Mouse (Mus musculus): ENCODE results near the gene Bsn. TPM values are rescaled to one million over a fixed set of nuclear protein-coding genes. Genes with fewer than 3 reads are reported as not detected.

Bsn gene
- total RNA-seq (2014; rRNA removed) (under 0.01 TPM in 2 replicates), polyA plus RNA-seq (2012; rRNA removed) (under 0.01 TPM in 1 of 2 replicates, not detected in the other)

- Histone ChIP-seq H3K4me1 (ENCODE audit: control insufficient read depth, insufficient read depth, low read length) (no peaks in the 10 kb centered on the region), H3K4me3 (ENCODE audit: insufficient read depth, low read depth, low read length) (peak within 1 kb of the TSS; percentile 56; the same call in 1 of the 2 replicates), H3K27ac (replicated peaks; ENCODE audit: insufficient read depth, low read depth, low read length) (no peak within 1 kb of the TSS), H3K36me3 (ENCODE audit: control insufficient read depth, insufficient read depth, low read length) (no peaks in the 10 kb centered on the region), H3K79me2 (ENCODE audit: control insufficient read depth, insufficient read depth, low read length) (no peaks in the 10 kb centered on the region), H3K27me3 (ENCODE audit: control insufficient read depth, insufficient read depth, low read length) (peaks cover 8% of the 10 kb centered on the region; the same call in 1 of the 2 replicates), H3K9ac (ENCODE audit: low read depth, low read length) (0 out of 2 replicates have a peak within 1 kb of the TSS, but pooled peaks have one; percentile 21)
- no peak for TF ChIP-seq CTCF (IDR thresholded peaks at IDR 0.05; ENCODE audit: low read depth, low read length)
- TF ChIP-seq POLR2A (IDR thresholded peaks at IDR 0.05; ENCODE audit: extremely low read depth, insufficient read depth, low read length) = no peak
- 4% methylated on average over 68 of the region's 91 CpGs for WGBS
- no peak for DNase-seq (ENCODE audit: extremely low read depth, low read depth, low spot score)
Observed at GRCm38 (mm10) chr9:108189787-108190679, at the start of gene Bsn. Gene Bsn, minus strand, starts transcription at chr9:108190384.

- TF ChIP-seq POLR2A (IDR thresholded peaks at IDR 0.05; ENCODE audit: extremely low read depth, insufficient read depth, low read length) = no peak
- TF ChIP-seq CTCF (IDR thresholded peaks at IDR 0.05; ENCODE audit: low read depth, low read length) = no peak
- H3K36me3 ChIP-seq (ENCODE audit: control insufficient read depth, insufficient read depth, low read length) = peaks cover 11% of the 10 kb centered on the region; the same call in 1 of the 2 replicates
- H3K27ac ChIP-seq (replicated peaks; ENCODE audit: insufficient read depth, low read depth, low read length) = no peak overlapping the region
- H3K4me1 ChIP-seq (ENCODE audit: control insufficient read depth, insufficient read depth, low read length) = no peaks in the 10 kb centered on the region
- H3K9ac ChIP-seq (ENCODE audit: low read depth, low read length) = no peak overlapping the region
- H3K79me2 ChIP-seq (ENCODE audit: control insufficient read depth, insufficient read depth, low read length) = peaks cover 34% of the 10 kb centered on the region
- 82% methylated on average over 5 of the region's 5 CpGs for WGBS
- H3K27me3 ChIP-seq (ENCODE audit: control insufficient read depth, insufficient read depth, low read length) = no peaks in the 10 kb centered on the region
- no peak overlapping the region for H3K4me3 ChIP-seq (ENCODE audit: insufficient read depth, low read depth, low read length)
- DNase-seq (ENCODE audit: extremely low read depth, low read depth, low spot score) = no peak
Observed at GRCm38 (mm10) chr9:108239951-108240350, 49.8 kb upstream of the Bsn start.

GRCm38 (mm10) chr9:108238831-108239230, 48.6 kb upstream of the Bsn start:
- Histone ChIP-seq H3K27me3 (ENCODE audit: control insufficient read depth, insufficient read depth, low read length) (no peaks in the 10 kb centered on the region), H3K9ac (ENCODE audit: low read depth, low read length) (no peak overlapping the region), H3K79me2 (ENCODE audit: control insufficient read depth, insufficient read depth, low read length) (peaks cover 37% of the 10 kb centered on the region), H3K4me3 (ENCODE audit: insufficient read depth, low read depth, low read length) (no peak overlapping the region), H3K36me3 (ENCODE audit: control insufficient read depth, insufficient read depth, low read length) (peaks cover 7% of the 10 kb centered on the region; the same call in 1 of the 2 replicates), H3K4me1 (ENCODE audit: control insufficient read depth, insufficient read depth, low read length) (peaks cover 2% of the 10 kb centered on the region; the same call in 1 of the 2 replicates), H3K27ac (replicated peaks; ENCODE audit: insufficient read depth, low read depth, low read length) (no peak overlapping the region)
- WGBS = 95% methylated on average over 3 of the region's 3 CpGs
- TF ChIP-seq POLR2A (IDR thresholded peaks at IDR 0.05; ENCODE audit: extremely low read depth, insufficient read depth, low read length) (no peak), CTCF (IDR thresholded peaks at IDR 0.05; ENCODE audit: low read depth, low read length) (no peak)
- DNase-seq (ENCODE audit: extremely low read depth, low read depth, low spot score) = no peak

GRCm38 (mm10) chr9:108238402-108238801, 48.2 kb upstream of the Bsn start:
- DNase-seq (ENCODE audit: extremely low read depth, low read depth, low spot score) = no peak
- no peak overlapping the region for H3K4me3 ChIP-seq (ENCODE audit: insufficient read depth, low read depth, low read length)
- no peak for TF ChIP-seq CTCF (IDR thresholded peaks at IDR 0.05; ENCODE audit: low read depth, low read length)
- no peak for TF ChIP-seq POLR2A (IDR thresholded peaks at IDR 0.05; ENCODE audit: extremely low read depth, insufficient read depth, low read length)
- peaks cover 38% of the 10 kb centered on the region for H3K79me2 ChIP-seq (ENCODE audit: control insufficient read depth, insufficient read depth, low read length)
- WGBS = 91% methylated on average over 2 of the region's 2 CpGs
- no peaks in the 10 kb centered on the region for H3K27me3 ChIP-seq (ENCODE audit: control insufficient read depth, insufficient read depth, low read length)
- no peak overlapping the region for H3K27ac ChIP-seq (replicated peaks; ENCODE audit: insufficient read depth, low read depth, low read length)
- peaks cover 5% of the 10 kb centered on the region; the same call in 1 of the 2 replicates for H3K36me3 ChIP-seq (ENCODE audit: control insufficient read depth, insufficient read depth, low read length)
- no peak overlapping the region for H3K9ac ChIP-seq (ENCODE audit: low read depth, low read length)
- peaks cover 2% of the 10 kb centered on the region; the same call in 1 of the 2 replicates for H3K4me1 ChIP-seq (ENCODE audit: control insufficient read depth, insufficient read depth, low read length)

GRCm38 (mm10) chr9:108234682-108235081, 44.5 kb upstream of the Bsn start:
- no peak overlapping the region for H3K9ac ChIP-seq (ENCODE audit: low read depth, low read length)
- peaks cover 3% of the 10 kb centered on the region; the same call in 1 of the 2 replicates for H3K36me3 ChIP-seq (ENCODE audit: control insufficient read depth, insufficient read depth, low read length)
- no peaks in the 10 kb centered on the region for H3K27me3 ChIP-seq (ENCODE audit: control insufficient read depth, insufficient read depth, low read length)
- no peak overlapping the region for H3K27ac ChIP-seq (replicated peaks; ENCODE audit: insufficient read depth, low read depth, low read length)
- DNase-seq (ENCODE audit: extremely low read depth, low read depth, low spot score) = no peak
- no peak overlapping the region for H3K4me3 ChIP-seq (ENCODE audit: insufficient read depth, low read depth, low read length)
- 95% methylated on average over 2 of the region's 2 CpGs for WGBS
- H3K4me1 ChIP-seq (ENCODE audit: control insufficient read depth, insufficient read depth, low read length) = peaks cover 2% of the 10 kb centered on the region; the same call in 1 of the 2 replicates
- TF ChIP-seq CTCF (IDR thresholded peaks at IDR 0.05; ENCODE audit: low read depth, low read length) (no peak), POLR2A (IDR thresholded peaks at IDR 0.05; ENCODE audit: extremely low read depth, insufficient read depth, low read length) (no peak)
- peaks cover 29% of the 10 kb centered on the region for H3K79me2 ChIP-seq (ENCODE audit: control insufficient read depth, insufficient read depth, low read length)
